Comparison of ENCODE assay signal across 20 mouse cellular contexts in the genomic region with DNA sequence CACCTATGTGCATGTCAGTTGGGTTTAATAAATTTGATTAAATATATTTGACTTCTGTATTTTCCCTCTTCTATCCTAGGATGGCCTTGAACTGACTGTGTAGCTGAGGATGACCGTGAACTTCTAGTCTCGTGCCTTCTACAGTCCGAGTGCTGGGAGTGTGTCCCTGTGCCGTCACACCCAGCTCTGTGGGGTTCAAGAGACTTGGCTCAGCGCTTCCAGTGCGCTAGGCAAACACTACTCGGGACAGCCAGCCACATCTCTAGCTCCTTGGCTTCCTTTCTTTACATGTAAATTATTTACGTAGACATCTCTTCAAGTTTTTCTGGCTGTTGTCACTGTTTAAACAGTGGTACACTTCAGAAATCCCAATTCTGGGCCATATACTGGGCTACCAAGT.
"Had no signal": no experiment of that assay in that cellular context is flagged by ENCODE, and none has a peak within 500 bp of the region (broad histone marks: within the 10 kb centered on the region; RNA-seq: fewer than 3 reads in every experiment).

No protein-coding gene starts in this region.

- H3K4me3 ChIP-seq: left cerebral cortex, adult 2 months; liver, embryonic 13.5 days; lung, embryonic 15.5 days; megakaryocyte, embryonic 14.5 days; midbrain, embryonic 10.5 days; midbrain, embryonic 13.5 days; myocyte; neural tube, embryonic 13.5 days; stomach, embryonic 15.5 days had no signal

- H3K27ac ChIP-seq: kidney, postnatal 0 days; left cerebral cortex, adult 2 months; liver, embryonic 13.5 days; lung, embryonic 15.5 days; midbrain, embryonic 10.5 days; midbrain, embryonic 13.5 days; neural tube, embryonic 13.5 days; stomach, embryonic 15.5 days had no signal

- H3K4me2 ChIP-seq: liver, embryonic 13.5 days; lung, embryonic 15.5 days; midbrain, embryonic 13.5 days; neural tube, embryonic 13.5 days; stomach, embryonic 15.5 days had no signal

- H3K9ac ChIP-seq: liver, embryonic 13.5 days; lung, embryonic 15.5 days; midbrain, embryonic 13.5 days; neural tube, embryonic 13.5 days; stomach, embryonic 15.5 days had no signal

- H3K36me3 ChIP-seq: liver, embryonic 13.5 days; lung, embryonic 15.5 days; midbrain, embryonic 10.5 days; midbrain, embryonic 13.5 days; neural tube, embryonic 13.5 days; stomach, embryonic 15.5 days had no signal

- ATAC-seq: intestine, postnatal 0 days; midbrain, embryonic 13.5 days; midbrain, embryonic 16.5 days had no signal

- H3K27me3 ChIP-seq: liver, embryonic 13.5 days; lung, embryonic 15.5 days; megakaryocyte, embryonic 14.5 days; neural tube, embryonic 13.5 days; stomach, embryonic 15.5 days had no signal

- DNase-seq: kidney, adult 2 months; kidney, postnatal 36 days; layer of hippocampus, postnatal 36 days; liver, embryonic 13.5 days; retina, postnatal 1 day; right cerebral cortex, postnatal 25 days; spleen, adult 18-20 months; thymus, adult 2 months; thymus, postnatal 25 days had no signal

- H3K9me3 ChIP-seq: liver, embryonic 13.5 days; lung, embryonic 15.5 days; megakaryocyte, embryonic 14.5 days; midbrain, embryonic 10.5 days; midbrain, embryonic 13.5 days; neural tube, embryonic 13.5 days; stomach, embryonic 15.5 days had no signal

- H3K4me1 ChIP-seq: liver, embryonic 13.5 days; megakaryocyte, embryonic 14.5 days had no signal
